Mouse (Mus musculus) kidney, adult 11 months (tissue): ENCODE results near the gene C6.

Experiments used
- DNase-seq: peaks from one replicate; pipeline ENCODE4 v3.0.0; 2022

C6 gene

DNA sequence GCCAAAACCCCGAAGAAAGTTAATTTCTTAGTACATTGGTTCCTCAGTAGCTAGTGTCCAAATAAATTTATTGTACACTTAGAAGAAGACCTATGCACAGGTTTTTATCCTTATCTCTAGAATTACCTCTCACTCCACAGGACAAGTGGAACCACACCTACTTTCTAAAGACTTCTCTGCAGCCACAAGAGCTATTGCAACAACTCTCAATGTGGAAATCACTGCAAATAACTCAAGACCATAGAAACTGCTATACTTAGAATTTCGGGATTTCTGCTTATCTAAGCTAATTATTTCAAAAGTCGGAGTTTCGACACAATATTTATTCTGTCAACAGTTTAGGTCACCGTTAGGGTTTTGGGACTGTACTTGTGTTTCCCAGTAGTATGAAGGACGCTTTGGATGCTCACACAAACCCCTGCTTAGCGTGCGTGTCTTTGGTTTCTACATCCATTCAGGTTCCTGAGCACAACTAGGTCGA lies at the start of gene C6:
Gene C6 (plus strand): TSS at position 346 of the 481 bp plus-strand sequence.
- no peak for DNase-seq

DNA sequence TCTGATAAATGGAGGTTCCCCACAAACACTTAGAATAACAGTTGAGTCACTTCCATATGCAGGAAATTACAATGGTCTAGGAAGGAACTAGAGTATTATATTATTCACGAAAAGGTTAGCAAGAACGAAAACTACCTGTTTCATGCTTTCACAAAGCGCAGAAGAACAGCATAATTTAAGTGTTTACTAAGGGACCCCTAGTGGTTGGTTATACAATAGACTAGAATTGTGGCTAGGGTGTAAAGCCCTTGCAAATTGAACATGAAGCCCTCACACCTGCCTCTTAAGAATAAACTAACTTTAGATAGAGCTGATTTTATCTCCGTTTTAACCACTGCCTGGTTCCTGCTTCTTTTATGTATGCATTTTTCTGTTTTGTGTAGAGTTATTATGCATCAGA lies 29.4 kb upstream of the C6 start:
- DNase-seq: no peak

DNA sequence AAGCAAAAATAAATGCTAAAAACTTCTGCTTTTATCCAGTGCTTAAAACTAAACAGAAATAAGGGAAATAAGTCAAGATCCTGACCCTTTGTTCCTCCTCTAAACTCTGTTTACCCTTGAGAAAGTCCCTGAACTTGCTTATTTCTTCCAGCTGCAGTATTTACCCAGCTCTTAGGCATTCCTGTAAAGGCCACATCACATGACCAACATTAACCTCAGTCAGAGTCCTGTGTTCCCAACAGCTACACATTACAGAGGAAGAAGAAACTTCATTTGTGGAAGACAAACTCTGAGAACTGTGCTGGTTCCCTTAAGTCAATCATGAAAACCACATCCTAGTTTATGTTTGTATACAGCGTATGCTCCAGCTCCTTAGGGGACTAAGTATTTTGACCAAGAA lies 7.2 kb downstream of the C6 start:
- peak; percentile 23 for DNase-seq

DNA sequence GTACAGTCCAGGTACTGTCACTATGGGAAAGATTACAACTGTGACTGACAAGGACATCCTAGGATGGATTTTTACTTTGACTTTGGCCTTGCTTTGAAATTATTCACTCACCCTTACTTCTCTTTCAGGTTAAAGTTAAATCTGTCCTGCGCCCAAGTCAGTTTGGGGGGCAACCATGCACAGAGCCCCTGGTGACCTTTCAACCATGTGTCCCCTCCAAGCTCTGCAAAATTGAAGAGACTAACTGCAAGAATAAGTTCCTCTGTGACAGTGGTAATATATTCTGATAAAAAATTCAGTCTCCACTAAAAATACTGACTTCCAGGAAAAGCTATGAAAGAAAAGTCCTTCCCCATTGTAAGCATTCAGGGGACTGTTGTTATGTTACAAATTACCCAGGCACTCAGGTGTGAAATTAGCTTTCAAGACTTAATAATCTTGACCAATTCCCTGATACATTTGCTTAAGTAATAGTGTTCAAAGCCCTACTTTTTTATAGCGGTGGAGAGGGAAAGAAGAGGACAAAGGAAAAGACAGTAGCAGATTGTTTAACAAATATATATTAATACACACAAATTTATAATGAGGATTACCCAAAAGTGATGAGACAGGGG lies 8.1 kb downstream of the C6 start:
- DNase-seq: peak; percentile 44

DNA sequence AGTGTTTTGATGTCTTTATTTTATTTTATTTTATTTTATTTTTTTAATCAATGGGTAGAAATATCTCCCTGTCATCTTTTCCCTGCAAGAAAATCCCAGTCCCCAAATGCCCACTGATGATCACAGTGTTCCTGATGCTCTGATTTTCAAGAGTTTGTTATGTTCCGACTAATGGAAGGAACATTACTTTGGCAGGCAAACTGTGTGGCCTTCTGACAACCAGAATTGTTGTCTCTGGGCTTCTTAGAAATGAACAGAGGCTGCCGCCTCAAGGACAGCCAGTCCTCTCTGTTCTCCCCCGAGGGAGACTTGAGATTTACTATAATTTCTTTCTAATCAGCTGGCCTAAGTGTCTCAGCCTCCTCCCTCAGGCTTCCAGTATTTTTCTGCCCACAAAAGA lies 20.7 kb downstream of the C6 start:
- DNase-seq: no peak

DNA sequence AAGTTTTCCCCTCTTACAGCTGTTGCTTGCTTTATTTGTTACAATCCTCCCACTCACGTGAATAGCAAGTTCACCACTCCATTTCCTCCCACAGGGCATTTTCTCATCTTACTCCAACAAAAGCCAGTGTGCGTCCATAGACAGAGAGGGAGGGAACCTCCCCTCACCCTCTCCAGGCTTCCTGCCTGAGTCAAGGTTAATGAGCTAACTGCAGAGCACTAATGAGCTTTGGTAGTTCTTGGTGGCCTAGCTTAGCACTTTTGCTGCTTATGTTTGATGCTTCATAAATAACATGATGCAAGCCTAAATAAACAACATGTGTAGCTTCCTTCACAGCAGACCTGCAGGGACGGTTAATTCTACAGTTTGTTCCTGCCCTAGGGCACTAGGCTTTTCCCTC lies 63.4 kb downstream of the C6 start:
- peak; percentile 5 for DNase-seq

DNA sequence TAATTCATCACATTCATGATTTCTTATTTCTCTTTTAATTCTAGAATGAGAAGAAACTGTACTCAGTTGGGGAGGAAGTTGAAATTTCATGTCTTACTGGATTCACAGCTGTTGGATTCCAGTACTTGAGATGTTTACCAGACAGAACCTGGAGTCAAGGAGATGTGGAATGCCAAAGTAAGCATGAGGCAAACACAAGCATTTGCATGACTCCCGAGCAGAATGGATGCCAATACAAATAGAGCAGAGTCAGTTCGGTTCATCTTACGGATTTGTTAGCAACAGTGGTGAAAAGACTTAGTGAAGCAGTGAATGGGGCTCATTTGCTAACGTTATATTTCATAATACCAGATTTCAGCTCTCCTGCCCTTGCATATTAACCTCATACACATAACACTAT lies 69.9 kb downstream of the C6 start:
- DNase-seq: no peak

DNA sequence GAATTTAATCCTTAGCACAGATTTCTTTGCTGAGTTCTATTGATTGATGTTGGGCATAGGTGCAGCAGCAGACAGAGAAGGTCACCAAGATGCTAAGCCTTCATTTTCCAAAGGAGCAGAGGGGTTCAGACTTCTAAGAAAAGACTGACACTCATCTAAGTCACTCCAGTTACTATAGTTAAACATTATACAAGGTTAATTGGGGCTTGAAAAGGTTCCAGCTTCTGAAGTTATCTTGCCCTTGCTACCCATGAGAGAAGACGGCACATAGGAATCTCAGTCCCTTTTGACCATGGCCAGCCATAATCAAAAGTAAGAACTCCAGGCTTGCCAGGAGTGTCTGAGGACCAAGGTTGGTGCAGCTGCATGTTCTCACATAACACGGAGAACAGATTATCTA lies 77.3 kb downstream of the C6 start:
- no peak for DNase-seq

DNA sequence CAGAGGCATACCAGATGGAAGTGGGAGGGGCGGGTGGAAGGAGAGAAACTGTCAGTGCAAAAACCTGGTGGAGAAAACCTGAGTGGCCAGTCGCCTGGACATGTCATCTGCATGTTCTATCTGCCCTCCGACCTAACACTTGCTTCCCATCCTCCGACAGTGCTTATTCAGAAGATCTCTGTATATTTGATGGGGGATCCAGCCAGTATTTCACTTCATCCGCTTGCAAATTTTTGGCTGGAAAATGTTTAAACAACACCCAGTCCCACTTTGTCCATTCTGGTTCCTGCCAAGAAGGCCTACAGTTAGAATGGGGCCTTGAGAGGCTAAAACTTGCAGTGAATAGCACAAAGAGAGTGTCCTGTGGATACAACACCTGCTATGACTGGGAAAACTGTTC lies 81.2 kb downstream of the C6 start:
- DNase-seq: no peak

DNA sequence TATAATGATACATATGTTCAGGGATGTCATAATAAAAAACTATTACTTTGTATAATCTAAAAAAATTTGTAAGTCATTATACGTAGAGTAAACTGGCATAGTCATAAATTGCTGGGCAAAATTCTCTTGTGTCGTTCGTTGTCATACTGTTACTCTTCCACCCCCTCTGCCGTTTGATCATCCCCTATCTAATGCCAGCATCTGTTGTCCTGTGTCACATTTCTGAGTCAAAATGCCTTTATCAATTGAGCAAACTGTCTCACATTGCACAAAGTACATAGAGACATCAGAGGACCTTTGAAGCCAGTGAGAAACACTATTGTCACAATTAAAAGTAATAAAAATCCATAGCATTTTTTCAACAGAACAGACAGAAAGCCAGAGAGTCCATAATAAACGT lies 88.0 kb downstream of the C6 start:
- DNase-seq: no peak

DNA sequence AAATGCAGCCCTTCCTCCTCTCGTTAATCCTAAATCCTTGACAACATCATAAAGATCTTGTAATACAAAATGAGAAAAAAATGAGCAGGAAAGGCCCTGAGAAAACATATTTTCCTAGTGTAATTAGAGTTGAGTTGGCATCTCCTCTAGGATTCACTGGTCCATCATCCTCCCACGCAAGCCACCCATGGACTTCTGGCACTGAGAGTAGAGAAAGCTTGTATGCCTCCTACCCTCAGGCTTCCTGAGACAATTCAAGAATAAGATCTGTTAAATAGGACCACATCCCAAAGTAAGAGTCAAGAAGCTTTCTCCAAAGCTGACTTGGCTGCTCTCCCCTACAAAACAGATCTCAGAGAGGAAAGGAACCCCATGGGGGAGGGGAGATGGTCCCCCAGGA lies 88.7 kb downstream of the C6 start:
- no peak for DNase-seq

DNA sequence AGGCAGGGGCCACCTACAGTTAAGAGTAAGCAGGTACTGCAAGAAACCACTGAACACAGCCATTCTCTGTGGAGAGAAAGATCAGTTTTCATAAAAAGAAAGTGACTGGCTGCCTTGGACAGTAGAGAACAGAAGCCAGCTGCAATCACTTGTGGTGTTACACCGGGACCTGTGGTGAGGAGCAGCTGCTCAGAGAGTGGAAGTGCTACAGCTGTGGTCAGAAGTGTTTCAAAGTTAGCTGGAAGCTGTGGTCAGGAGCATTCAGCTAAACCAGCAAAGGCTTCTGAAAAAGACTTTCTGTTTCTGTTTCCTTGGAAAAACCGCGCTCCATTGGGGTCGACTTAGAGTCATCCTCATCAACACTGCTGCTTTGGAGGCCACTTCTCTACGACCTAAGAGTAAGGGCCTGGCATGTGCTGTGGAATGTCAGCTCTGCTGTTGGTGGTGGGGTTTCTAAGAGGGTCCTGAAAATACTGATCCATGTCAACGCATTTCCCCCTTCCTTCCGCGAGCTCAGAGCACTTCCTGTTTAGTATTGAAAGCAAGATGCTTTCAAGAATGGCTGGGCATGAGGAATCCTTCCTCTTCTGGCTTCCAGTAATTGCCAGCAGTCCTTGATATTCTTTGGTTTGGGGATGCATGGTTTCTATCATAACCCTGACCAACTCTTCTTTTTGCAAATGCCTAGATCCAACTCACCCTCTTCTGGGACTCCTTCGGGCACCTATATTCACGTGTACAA lies 89.9 kb downstream of the C6 start:
- peak; percentile 25 for DNase-seq

DNA sequence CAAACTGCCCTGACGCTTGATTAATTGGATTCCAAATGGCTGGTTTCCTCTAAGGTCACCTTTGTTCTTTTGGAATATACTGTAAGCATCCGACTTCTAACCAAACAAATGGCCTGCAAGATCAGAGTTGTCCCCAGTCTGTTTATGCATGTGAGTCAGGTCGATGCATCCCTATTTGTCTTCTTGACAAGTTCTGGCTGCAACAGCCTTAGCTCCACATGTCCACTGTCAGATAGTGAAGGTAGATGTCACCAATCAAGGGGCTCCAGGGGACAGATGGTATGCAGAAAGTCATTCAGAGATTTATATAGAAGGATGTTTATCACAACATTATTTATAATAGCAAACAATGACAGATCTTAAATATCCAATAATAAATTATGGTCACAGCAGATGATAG lies 91.5 kb downstream of the C6 start:
- no peak for DNase-seq

DNA sequence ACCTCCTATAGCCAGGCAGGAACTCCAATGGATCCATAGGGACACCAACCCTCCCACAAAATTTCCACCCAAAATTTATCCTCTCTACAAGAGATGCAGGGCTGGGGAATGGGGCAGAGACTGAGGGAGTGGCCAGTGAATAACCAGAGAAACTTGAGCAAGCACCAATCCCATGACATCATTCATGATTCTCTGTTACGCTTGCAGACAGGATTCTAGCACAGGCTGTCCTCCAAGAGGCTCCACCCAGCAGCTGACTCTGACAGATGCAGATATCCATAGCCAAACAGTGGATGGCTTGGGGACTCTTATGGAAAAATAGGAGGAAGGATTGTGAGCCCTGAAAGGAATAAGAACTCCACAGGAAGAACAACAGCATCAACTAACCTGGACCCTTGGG lies 94.2 kb downstream of the C6 start:
- DNase-seq: no peak

DNA sequence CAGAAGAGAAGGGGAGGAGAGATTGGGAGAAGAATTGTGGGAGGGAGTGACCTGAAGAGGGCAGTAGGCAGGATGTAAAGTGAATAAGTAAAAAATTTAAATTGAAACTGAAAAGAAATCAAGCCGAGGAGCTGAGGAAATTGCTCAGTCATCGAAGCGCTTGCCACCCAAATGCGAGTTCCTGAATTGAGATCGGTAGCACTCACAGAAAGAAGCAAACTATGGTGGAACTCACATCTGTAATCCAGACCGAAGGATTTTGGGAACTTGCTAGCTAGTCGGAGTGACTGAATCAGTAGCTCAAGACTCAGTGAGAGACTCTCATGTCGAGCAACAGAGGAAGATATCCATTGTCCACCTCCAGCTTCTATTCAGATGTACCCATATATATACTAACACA lies 94.8 kb downstream of the C6 start:
- DNase-seq: no peak

DNA sequence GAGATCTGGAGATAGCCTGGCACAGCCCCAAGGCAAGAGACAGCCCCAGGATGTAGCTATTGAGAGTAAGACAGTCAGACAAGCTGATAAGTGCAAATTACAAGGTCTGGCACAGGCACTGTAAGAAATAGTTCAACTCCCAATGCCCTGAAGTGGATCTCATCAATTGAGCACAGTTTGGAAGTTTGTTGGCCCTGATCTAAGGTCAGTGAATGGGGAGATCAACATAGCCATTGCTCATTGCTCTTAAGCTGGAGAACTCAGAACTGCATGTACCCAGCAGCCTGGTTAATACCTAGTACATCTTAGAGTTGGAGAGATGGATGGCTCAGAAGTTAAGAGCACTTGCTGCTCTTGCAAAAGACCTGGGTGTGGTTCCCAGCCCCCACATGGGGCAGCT lies 100.8 kb downstream of the C6 start:
- no peak for DNase-seq

DNA sequence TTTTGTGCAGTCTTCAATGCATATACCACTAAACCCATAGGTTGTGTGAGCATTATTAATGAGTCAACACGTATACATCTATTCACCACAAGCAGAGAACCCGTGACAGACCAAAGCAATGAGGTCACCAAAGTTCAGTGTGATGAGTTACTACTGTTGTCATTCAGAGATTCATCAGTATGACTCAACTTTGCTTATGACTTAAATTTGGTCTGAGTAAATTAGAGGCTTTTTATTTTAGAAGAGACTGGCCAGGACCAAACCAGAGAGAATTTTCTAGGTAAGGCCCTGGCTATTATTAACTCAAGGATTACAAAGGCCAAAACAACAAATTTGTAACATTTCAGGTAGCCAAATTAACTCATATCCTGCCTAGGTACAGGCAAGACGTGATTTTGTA lies 109.4 kb downstream of the C6 start:
- DNase-seq: no peak

DNA sequence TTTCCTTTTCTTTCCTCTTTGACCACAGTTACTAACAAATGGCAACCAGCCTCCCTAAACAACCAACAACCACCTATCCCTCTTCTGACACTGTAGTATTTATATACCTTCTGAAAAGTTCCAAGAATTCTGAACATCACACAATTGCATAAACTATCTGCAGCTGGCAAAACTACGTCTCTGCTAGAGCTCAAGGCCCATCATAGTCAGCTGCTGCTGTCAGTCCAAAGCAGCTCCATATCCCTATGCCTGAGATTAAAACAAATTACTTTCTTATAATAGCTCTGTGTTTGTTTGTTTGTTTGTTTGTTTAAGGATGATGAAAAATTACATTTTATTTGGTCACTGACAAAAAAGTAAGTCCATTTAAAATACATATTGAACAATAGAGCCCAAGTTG lies 123.0 kb downstream of the C6 start:
- DNase-seq: no peak
